Mouse (Mus musculus) neural tube, embryonic 14.5 days (tissue): ENCODE results near the gene Ank3. TPM values are rescaled to one million over a fixed set of nuclear protein-coding genes. Genes with fewer than 3 reads are reported as not detected.

Source experiments
- polyA plus RNA-seq: library from polyadenylated mRNA; unstranded; fragments of >200 nt; fragmentation: Nextera tagmentation; extraction: Ambion mirVana; gene quantifications from 2 replicates; pipeline ENCODE4 v1.2.1, GENCODE M21; 2014

Ank3 gene
- polyA plus RNA-seq, 1 experiment from 2014 or later, result 198 TPM

Other genes starting within 250 kb of the Ank3 start
- gene Rhobtb1, start 247.3 kb upstream of the Ank3 start, polyA plus RNA-seq, result 17.3 TPM in 2 replicates
- 1.5 and 1.8 TPM in 2 replicates for gene A930033H14Rik, start 185.7 kb upstream of the Ank3 start, polyA plus RNA-seq
- gene Cdk1, start 45.8 kb upstream of the Ank3 start, polyA plus RNA-seq, result 30.0 and 47.0 TPM in 2 replicates